Mouse (Mus musculus): ENCODE measurements around the gene Prkn.

- no peak for TF ChIP-seq USF1 (IDR thresholded peaks at IDR 0.05; ENCODE audit: low read depth, low read length)
- no peak for TF ChIP-seq CHD1 (IDR thresholded peaks at IDR 0.05; ENCODE audit: low read depth, low read length)
- TF ChIP-seq CTCF (IDR thresholded peaks at IDR 0.05 in 2 of 3, conservative IDR thresholded peaks at IDR 0.05 in 1 of 3; ENCODE audit: control insufficient read depth in 1 of 3, insufficient read depth in 1 of 3, low read depth in 2 of 3, low read length in 3 of 3, poor library complexity in 1 of 3, severe bottlenecking in 1 of 3): no peak
- no peak for TF ChIP-seq POLR2A (IDR thresholded peaks at IDR 0.05; ENCODE audit: control insufficient read depth in 1 of 2, insufficient read depth in 1 of 2, low read depth in 1 of 2, low read length in 2 of 2, poor library complexity in 1 of 2)
- TF ChIP-seq KAT2A (conservative IDR thresholded peaks at IDR 0.05; ENCODE audit: low read depth, low read length): no peak
- TF ChIP-seq E2F4 (IDR thresholded peaks at IDR 0.05; ENCODE audit: borderline replicate concordance, low read depth, low read length): no peak
- no peak for TF ChIP-seq MYC (IDR thresholded peaks at IDR 0.05; ENCODE audit: low read depth, low read length)
- no peak for TF ChIP-seq CHD2 (IDR thresholded peaks at IDR 0.05; ENCODE audit: low read length)
- no peak for TF ChIP-seq ZMIZ1 (IDR thresholded peaks at IDR 0.05; ENCODE audit: low read depth, low read length)
Observed at GRCm38 (mm10) chr17:11383364-11383962, 543.3 kb downstream of the Prkn start.

Data from MEL (cell line).